Mouse (Mus musculus) bone marrow, adult 2 months (tissue): ENCODE measurements around the gene Ogg1. TPM values are rescaled to one million over a fixed set of nuclear protein-coding genes. Genes with fewer than 3 reads are reported as not detected.

Experiments
- H3K27ac ChIP-seq: fragments of 200-500 bp; 2 replicates; pipeline ENCODE4 v1.5.1; 2012; ENCODE audit warnings: low read depth, mild to moderate bottlenecking, control low read depth, inconsistent platforms, low read length; ENCODE audit not compliant: control insufficient read depth, poor library complexity, insufficient read depth
- H3K4me1 ChIP-seq: fragments of 200-500 bp; 2 replicates; pipeline ENCODE4 v1.6.1; 2011; ENCODE audit warnings: low read length; ENCODE audit not compliant: control insufficient read depth, insufficient read depth
- H3K4me3 ChIP-seq: fragments of 200-500 bp; replicated peaks from 2 replicates; pipeline ENCODE3; 2011; ENCODE audit warnings: mild to moderate bottlenecking, low read depth, low read length, control low read depth; ENCODE audit not compliant: control insufficient read depth
- CTCF ChIP-seq: fragments of 200-500 bp; IDR thresholded peaks from 2 replicates; pipeline ENCODE4 v1.5.1; 2011; ENCODE audit warnings: low read length, control low read depth; ENCODE audit not compliant: control insufficient read depth, insufficient read depth
- POLR2A ChIP-seq: fragments of 200-500 bp; IDR thresholded peaks from 2 replicates; pipeline ENCODE4 v1.6.1; 2011; ENCODE audit warnings: low read depth, mild to moderate bottlenecking, control low read depth, low read length, borderline replicate concordance; ENCODE audit not compliant: control insufficient read depth
- WGBS: fragments of 180-500 bp; shearing (Covaris S2); methylation state at CpG from one replicate; pipeline ENCODE4 v1.1.7; 2018; 5-methylcytosine and 5-hydroxymethylcytosine counted together
- polyA plus RNA-seq: library from polyadenylated mRNA; stranded (reverse); fragments of >200 nt; gene quantifications from 2 replicates; pipeline ENCODE4 v1.2.4, GENCODE M21; 2011; ENCODE audit warnings: low replicate concordance; ENCODE audit not compliant: missing spikeins, insufficient read depth, insufficient read length

Ogg1 gene
- polyA plus RNA-seq, 1 experiment, result 4.4 TPM

GRCm38 (mm10) chr6:113368124-113368523, 41.4 kb downstream of the Ogg1 start:
- 91% methylated on average over 7 of the region's 7 CpGs for WGBS
- no peak overlapping the region for H3K27ac ChIP-seq
- TF ChIP-seq CTCF (no peak), POLR2A (no peak)
- H3K4me3 ChIP-seq, result no peak overlapping the region
- H3K4me1 ChIP-seq, result no peaks in the 10 kb centered on the region

GRCm38 (mm10) chr6:113368577-113368976, 41.8 kb downstream of the Ogg1 start:
- WGBS, result 89% methylated on average over 5 of the region's 5 CpGs

GRCm38 (mm10) chr6:113370194-113370929, 43.6 kb downstream of the Ogg1 start:
- 92% methylated on average over 20 of the region's 20 CpGs for WGBS
- Histone ChIP-seq H3K27ac (no peak overlapping the region), H3K4me1 (no peaks in the 10 kb centered on the region), H3K4me3 (no peak overlapping the region)
- TF ChIP-seq POLR2A, result no peak
- TF ChIP-seq CTCF, result no peak

More at GRCm38 (mm10) chr6:113368577-113368976, 41.8 kb downstream of the Ogg1 start:
- Histone ChIP-seq H3K4me1 (no peaks in the 10 kb centered on the region), H3K27ac (no peak overlapping the region), H3K4me3 (no peak overlapping the region)
- TF ChIP-seq CTCF (no peak), POLR2A (no peak)

- no peak overlapping the region for H3K27ac ChIP-seq
- TF ChIP-seq POLR2A, result no peak
- no peak for TF ChIP-seq CTCF
Measured at GRCm38 (mm10) chr6:113373491-113373890, 46.7 kb downstream of the Ogg1 start.

GRCm38 (mm10) chr6:113377172-113377495, 50.4 kb downstream of the Ogg1 start:
- H3K27ac ChIP-seq, result peak overlapping the region; percentile 90
- 2% methylated on average over 7 of the region's 7 CpGs for WGBS

More at GRCm38 (mm10) chr6:113373491-113373890, 46.7 kb downstream of the Ogg1 start:
- no peaks in the 10 kb centered on the region for H3K4me1 ChIP-seq
- 67% methylated on average over 4 of the region's 4 CpGs for WGBS
- no peak overlapping the region for H3K4me3 ChIP-seq

GRCm38 (mm10) chr6:113377496-113378385, 51.0 kb downstream of the Ogg1 start, which contains the start of the genes Tada3 and Arpc4:
Tada3 (minus strand) TSS chr6:113377883.
Arpc4 (plus strand) TSS chr6:113378115.
- H3K4me1 ChIP-seq, result peaks cover 4% of the 10 kb centered on the region
- 1% methylated on average over 61 of the region's 61 CpGs for WGBS
- no peak; the same call in 1 of the 2 replicates for TF ChIP-seq CTCF
- TF ChIP-seq POLR2A, result peak; percentile 87; the same call in 1 of the 2 replicates
- peak within 1 kb of the TSS; percentile 93 for H3K4me3 ChIP-seq
- H3K27ac ChIP-seq, result peak within 1 kb of the TSS; percentile 90

More at GRCm38 (mm10) chr6:113377172-113377495, 50.4 kb downstream of the Ogg1 start:
- Histone ChIP-seq H3K4me1 (peaks cover 4% of the 10 kb centered on the region), H3K4me3 (peak overlapping the region; percentile 93)
- TF ChIP-seq CTCF, result no peak
- no peak for TF ChIP-seq POLR2A

- Histone ChIP-seq H3K27ac (peak overlapping the region; percentile 21; the same call in 1 of the 2 replicates), H3K4me1 (peaks cover 4% of the 10 kb centered on the region), H3K4me3 (peak overlapping the region; percentile 93)
- WGBS, result under 1% methylated on average over 6 of the region's 6 CpGs
- TF ChIP-seq CTCF, result no peak
- TF ChIP-seq POLR2A, result no peak
Measured at GRCm38 (mm10) chr6:113379246-113379645, 52.5 kb downstream of the Ogg1 start.

GRCm38 (mm10) chr6:113380480-113380879, 53.7 kb downstream of the Ogg1 start:
- peak; percentile 28; the same call in 1 of the 2 replicates for TF ChIP-seq POLR2A
- TF ChIP-seq CTCF, result no peak
- no peak overlapping the region for H3K4me3 ChIP-seq
- no peak overlapping the region for H3K27ac ChIP-seq
- WGBS, result 87% methylated on average over 11 of the region's 11 CpGs
- H3K4me1 ChIP-seq, result peaks cover 4% of the 10 kb centered on the region
